Mouse (Mus musculus): ENCODE measurements around the gene Nt5m.

GRCm38 (mm10) chr11:59921265-59921664, 82.0 kb downstream of the Nt5m start:
- TF ChIP-seq GATA1 (IDR thresholded peaks at IDR 0.05; ENCODE audit: borderline replicate concordance, low read length): no peak
- no peak for TF ChIP-seq CTCF (IDR thresholded peaks at IDR 0.05; ENCODE audit: low read depth, low read length)

Data from G1E (cell line).